Mouse (Mus musculus): ENCODE data around the gene Sh3gl2.

GRCm38 (mm10) chr4:85207515-85207914 is 2.6 kb downstream of the Sh3gl2 start:
- TF ChIP-seq NRF1 (IDR thresholded peaks at IDR 0.05; ENCODE audit: low read depth, low read length) = no peak
- no peak for TF ChIP-seq MXI1 (IDR thresholded peaks at IDR 0.05; ENCODE audit: low read depth, low read length)
- TF ChIP-seq CTCF (conservative IDR thresholded peaks at IDR 0.05 in 1 of 2, IDR thresholded peaks at IDR 0.05 in 1 of 2; ENCODE audit: low read depth in 2 of 2, low read length in 2 of 2) = no peak
- no peak for TF ChIP-seq POLR2A (IDR thresholded peaks at IDR 0.05; ENCODE audit: low read depth, low read length)
- TF ChIP-seq POLR2AphosphoS2 (IDR thresholded peaks at IDR 0.05; ENCODE audit: low read depth, low read length) = no peak
- TF ChIP-seq USF1 (IDR thresholded peaks at IDR 0.05; ENCODE audit: low read depth, low read length) = no peak
- no peak for TF ChIP-seq EP300 (IDR thresholded peaks at IDR 0.05; ENCODE audit: low read length)
- TF ChIP-seq MAX (IDR thresholded peaks at IDR 0.05; ENCODE audit: low read length) = no peak
- TF ChIP-seq NELFE (IDR thresholded peaks at IDR 0.05; ENCODE audit: low read depth, low read length) = no peak
- TF ChIP-seq RAD21 (IDR thresholded peaks at IDR 0.05; ENCODE audit: low read depth, low read length) = no peak
- no peak for TF ChIP-seq ELF1 (IDR thresholded peaks at IDR 0.05; ENCODE audit: low read depth, low read length)
- TF ChIP-seq CHD2 (IDR thresholded peaks at IDR 0.05; ENCODE audit: low read length) = no peak
- TF ChIP-seq PAX5 (IDR thresholded peaks at IDR 0.05; ENCODE audit: low read length) = no peak
